Mouse (Mus musculus): Measurements from ENCODE around the gene Armc2. TPM values are rescaled to one million over a fixed set of nuclear protein-coding genes. Genes with fewer than 3 reads are reported as not detected.
A peak's percentile ranks its signal among the peaks of the same experiment; 100 is the strongest.

Armc2 gene
- total RNA-seq (2012; rRNA removed): 0.32 and 1.0 TPM in 2 replicates

- no peak for TF ChIP-seq ZC3H11A (IDR thresholded peaks at IDR 0.05; ENCODE audit: borderline replicate concordance, low read depth, low read length)
- no peak for TF ChIP-seq ZNF384 (IDR thresholded peaks at IDR 0.05; ENCODE audit: low read depth, low read length)
- TF ChIP-seq CHD2 (IDR thresholded peaks at IDR 0.05; ENCODE audit: low read depth, low read length): no peak
- no peak for TF ChIP-seq HCFC1 (IDR thresholded peaks at IDR 0.05; ENCODE audit: borderline replicate concordance, insufficient read depth, low read length)
- TF ChIP-seq MAFK (IDR thresholded peaks at IDR 0.05; ENCODE audit: insufficient read depth, low read depth, low read length): no peak
- no peak for DNase-seq (ENCODE audit: low read depth, low spot score)
- no peaks in the 10 kb centered on the region for H3K9me3 ChIP-seq (ENCODE audit: control insufficient read depth, insufficient read depth, low read depth, low read length)
- no peak within 1 kb of the TSS for H3K27ac ChIP-seq (ENCODE audit: insufficient read depth, low read depth, low read length, poor library complexity, severe bottlenecking)
- no peaks in the 10 kb centered on the region for H3K36me3 ChIP-seq (ENCODE audit: control insufficient read depth, insufficient read depth, low read length, poor library complexity, severe bottlenecking)
- peak within 1 kb of the TSS; percentile 58; the same call in 1 of the 2 replicates for H3K9ac ChIP-seq (ENCODE audit: insufficient read depth, low read depth, low read length, poor library complexity, severe bottlenecking)
- H3K4me3 ChIP-seq (ENCODE audit: insufficient read depth in 1 of 2, low read depth in 1 of 2, low read length in 2 of 2, poor library complexity in 1 of 2, severe bottlenecking in 1 of 2): peak within 1 kb of the TSS; percentile 71 to 87
- peaks cover 0 to 2% of the 10 kb centered on the region in 2 experiments; a peak in 1 of 4 replicates for H3K4me1 ChIP-seq (ENCODE audit: control insufficient read depth in 2 of 2, insufficient read depth in 2 of 2, low read length in 2 of 2, poor library complexity in 1 of 2)
- in situ Hi-C loops (cut with MboI; ENCODE audit: low sequenced_read_pairs in 2 of 2, unreplicated experiment in 2 of 2): no loop called here
These were observed at the start of gene Armc2 for GRCm38 (mm10) chr10:42018016-42018949. TSS of gene Armc2 (minus strand) at chr10:42018442.

- DNase-seq (ENCODE audit: low read depth, low spot score): no peak
- in situ Hi-C loops (cut with MboI; ENCODE audit: low sequenced_read_pairs in 2 of 2, unreplicated experiment in 2 of 2): no loop called here
- no peak for TF ChIP-seq CHD2 (IDR thresholded peaks at IDR 0.05; ENCODE audit: low read depth, low read length)
- TF ChIP-seq HCFC1 (IDR thresholded peaks at IDR 0.05; ENCODE audit: borderline replicate concordance, insufficient read depth, low read length): no peak
- no peak for TF ChIP-seq ZNF384 (IDR thresholded peaks at IDR 0.05; ENCODE audit: low read depth, low read length)
- TF ChIP-seq ZC3H11A (IDR thresholded peaks at IDR 0.05; ENCODE audit: borderline replicate concordance, low read depth, low read length): no peak
- TF ChIP-seq MAFK (IDR thresholded peaks at IDR 0.05; ENCODE audit: insufficient read depth, low read depth, low read length): no peak
These were observed 46.2 kb upstream of the Armc2 start for GRCm38 (mm10) chr10:42064446-42064845.

DNA sequence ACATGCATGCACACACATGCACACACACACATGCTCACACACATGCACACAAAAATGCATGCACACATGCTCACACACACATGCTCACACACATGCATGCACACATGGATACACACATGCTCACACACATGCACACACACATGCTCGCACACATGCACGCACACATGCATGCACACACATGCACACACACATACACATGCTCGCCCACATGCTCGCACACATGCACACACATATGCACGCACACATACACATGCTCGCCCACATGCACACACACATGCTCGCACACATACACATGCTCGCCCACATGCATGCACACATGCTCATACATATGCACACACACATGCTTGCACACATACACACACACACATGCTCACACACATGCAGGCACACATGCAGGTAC, 41.3 kb upstream of the Armc2 start:
- no peaks in the 10 kb centered on the region for H3K36me3 ChIP-seq (ENCODE audit: control insufficient read depth, insufficient read depth, low read length, poor library complexity, severe bottlenecking)
- H3K9ac ChIP-seq (ENCODE audit: insufficient read depth, low read depth, low read length, poor library complexity, severe bottlenecking): no peak overlapping the region
- TF ChIP-seq MAFK (IDR thresholded peaks at IDR 0.05; ENCODE audit: insufficient read depth, low read depth, low read length): no peak
- TF ChIP-seq ZNF384 (IDR thresholded peaks at IDR 0.05; ENCODE audit: low read depth, low read length): no peak
- no peak for TF ChIP-seq HCFC1 (IDR thresholded peaks at IDR 0.05; ENCODE audit: borderline replicate concordance, insufficient read depth, low read length)
- no peak for TF ChIP-seq ZC3H11A (IDR thresholded peaks at IDR 0.05; ENCODE audit: borderline replicate concordance, low read depth, low read length)
- no peak for TF ChIP-seq CHD2 (IDR thresholded peaks at IDR 0.05; ENCODE audit: low read depth, low read length)
- H3K4me1 ChIP-seq (ENCODE audit: control insufficient read depth in 2 of 2, insufficient read depth in 2 of 2, low read length in 2 of 2, poor library complexity in 1 of 2): peaks cover 0 to 2% of the 10 kb centered on the region in 2 experiments; a peak in 1 of 4 replicates
- no peak for DNase-seq (ENCODE audit: low read depth, low spot score)
- H3K4me3 ChIP-seq (ENCODE audit: insufficient read depth in 1 of 2, low read depth in 1 of 2, low read length in 2 of 2, poor library complexity in 1 of 2, severe bottlenecking in 1 of 2): no peak overlapping the region
- in situ Hi-C loops (cut with MboI; ENCODE audit: low sequenced_read_pairs in 2 of 2, unreplicated experiment in 2 of 2): no loop called here
- no peak overlapping the region for H3K27ac ChIP-seq (ENCODE audit: insufficient read depth, low read depth, low read length, poor library complexity, severe bottlenecking)
- no peaks in the 10 kb centered on the region for H3K9me3 ChIP-seq (ENCODE audit: control insufficient read depth, insufficient read depth, low read depth, low read length)

More at GRCm38 (mm10) chr10:42064446-42064845, 46.2 kb upstream of the Armc2 start:
- peaks cover 0 to 2% of the 10 kb centered on the region in 2 experiments; a peak in 1 of 4 replicates for H3K4me1 ChIP-seq (ENCODE audit: control insufficient read depth in 2 of 2, insufficient read depth in 2 of 2, low read length in 2 of 2, poor library complexity in 1 of 2)
- H3K4me3 ChIP-seq (ENCODE audit: insufficient read depth in 1 of 2, low read depth in 1 of 2, low read length in 2 of 2, poor library complexity in 1 of 2, severe bottlenecking in 1 of 2): no peak overlapping the region
- no peaks in the 10 kb centered on the region for H3K36me3 ChIP-seq (ENCODE audit: control insufficient read depth, insufficient read depth, low read length, poor library complexity, severe bottlenecking)
- no peaks in the 10 kb centered on the region for H3K9me3 ChIP-seq (ENCODE audit: control insufficient read depth, insufficient read depth, low read depth, low read length)
- no peak overlapping the region for H3K27ac ChIP-seq (ENCODE audit: insufficient read depth, low read depth, low read length, poor library complexity, severe bottlenecking)
- H3K9ac ChIP-seq (ENCODE audit: insufficient read depth, low read depth, low read length, poor library complexity, severe bottlenecking): no peak overlapping the region

- Histone ChIP-seq H3K9me3 (ENCODE audit: control insufficient read depth, insufficient read depth, low read depth, low read length) (no peaks in the 10 kb centered on the region), H3K4me1 (ENCODE audit: control insufficient read depth in 2 of 2, insufficient read depth in 2 of 2, low read length in 2 of 2, poor library complexity in 1 of 2) (no peaks in the 10 kb centered on the region), H3K27ac (ENCODE audit: insufficient read depth, low read depth, low read length, poor library complexity, severe bottlenecking) (no peak overlapping the region), H3K4me3 (ENCODE audit: insufficient read depth in 1 of 2, low read depth in 1 of 2, low read length in 2 of 2, poor library complexity in 1 of 2, severe bottlenecking in 1 of 2) (0 out of 4 replicates have a peak overlapping the region, but pooled peaks of 1 of the 2 experiments have one; percentile 51), H3K36me3 (ENCODE audit: control insufficient read depth, insufficient read depth, low read length, poor library complexity, severe bottlenecking) (no peaks in the 10 kb centered on the region), H3K9ac (ENCODE audit: insufficient read depth, low read depth, low read length, poor library complexity, severe bottlenecking) (no peak overlapping the region)
- no peak for TF ChIP-seq MAFK (IDR thresholded peaks at IDR 0.05; ENCODE audit: insufficient read depth, low read depth, low read length)
- no peak for DNase-seq (ENCODE audit: low read depth, low spot score)
- in situ Hi-C loops (cut with MboI; ENCODE audit: low sequenced_read_pairs in 2 of 2, unreplicated experiment in 2 of 2): no loop called here
These were observed 39.5 kb upstream of the Armc2 start for GRCm38 (mm10) chr10:42057746-42058145.
